Mouse (Mus musculus) MN1 (cell line): ENCODE measurements around the gene Lypd4.
"Not testable (repeated sequence)": the region's sequence is repeated elsewhere in the genome, so short reads cannot be mapped to it uniquely, and the experiment has no call there.

ENCODE experiments used
- DNase-seq: peaks from one replicate; pipeline ENCODE4 v3.0.0-alpha.2; 2016; ENCODE audit warnings: low spot score

Gene Lypd4

DNA sequence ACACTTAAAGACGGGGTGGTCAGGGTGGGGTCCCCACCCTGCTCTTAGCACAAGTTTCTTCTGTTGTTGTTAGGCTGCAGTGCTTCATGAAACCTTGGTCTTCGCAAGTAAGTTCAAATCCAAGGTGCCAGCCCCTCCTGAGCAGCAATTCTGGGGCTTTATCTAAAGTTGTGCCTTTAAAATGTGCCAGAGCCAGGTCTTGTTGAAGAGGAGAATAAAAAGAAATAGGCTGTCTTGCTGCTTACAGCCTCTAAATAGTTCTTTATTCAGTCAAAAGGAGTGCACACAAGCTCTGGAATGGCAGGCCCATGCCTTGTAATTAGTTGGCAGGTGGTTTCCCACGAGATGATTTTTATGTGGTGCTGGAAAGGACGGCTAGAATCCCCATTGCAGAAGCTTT is 17.4 kb upstream of the Lypd4 start:
- no peak for DNase-seq

DNA sequence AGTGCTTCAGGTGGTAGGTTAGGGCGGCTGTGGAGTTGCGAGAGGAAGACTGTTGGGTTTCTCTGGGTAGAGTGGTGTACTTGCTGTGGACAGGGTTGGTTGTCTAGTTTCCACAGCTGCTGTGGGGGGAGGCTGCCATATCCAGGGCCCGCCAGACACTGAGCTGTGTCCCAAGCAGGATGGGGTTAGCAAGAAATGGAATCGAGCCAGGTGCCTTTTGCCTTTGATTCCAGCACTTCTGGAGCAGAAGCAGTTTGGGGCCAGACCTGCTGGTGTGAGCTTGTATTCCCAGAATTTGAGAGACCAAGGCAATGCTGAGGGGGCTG is 16.5 kb upstream of the Lypd4 start:
- DNase-seq: peak; percentile 22

DNA sequence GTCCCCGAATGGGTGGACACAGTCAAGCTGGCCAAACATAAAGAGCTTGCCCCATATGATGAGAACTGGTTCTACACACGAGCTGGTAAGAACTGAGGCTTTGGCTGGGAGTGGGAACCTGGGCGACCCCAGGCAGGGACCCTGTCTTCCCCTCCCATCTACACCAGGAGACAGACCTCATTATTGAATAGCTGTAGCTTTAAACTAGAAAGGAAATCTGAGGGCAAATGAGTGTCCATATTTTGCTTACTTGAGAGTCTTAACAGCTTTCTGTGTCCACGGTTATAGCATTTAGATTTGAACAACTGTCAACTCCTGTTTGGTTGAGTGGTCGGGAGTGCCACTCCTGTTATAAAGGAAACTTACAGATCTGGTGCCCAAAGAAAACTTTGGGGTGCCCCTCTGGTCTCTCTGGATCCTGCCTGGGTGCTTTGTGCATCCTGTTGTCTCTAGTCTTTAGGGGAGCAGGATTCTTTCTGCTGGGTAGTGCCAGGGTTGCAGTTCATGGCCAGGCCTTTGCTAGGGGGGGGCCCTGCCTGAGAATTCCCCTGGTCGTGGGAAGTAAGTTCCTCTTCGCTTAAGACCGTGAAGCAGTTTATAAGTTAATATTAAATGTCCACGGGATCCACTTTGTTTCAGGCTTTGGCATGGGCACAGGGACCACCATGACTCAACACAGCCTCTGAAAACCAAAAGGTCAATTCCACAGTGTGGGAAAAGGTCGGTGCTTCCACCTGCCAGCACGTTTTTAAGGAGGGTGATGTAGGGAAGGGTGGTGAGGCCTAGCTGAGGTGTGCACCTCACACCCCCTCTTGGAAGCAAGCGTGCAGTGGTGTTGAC is 15.9 kb upstream of the Lypd4 start:
- no peak for DNase-seq

DNA sequence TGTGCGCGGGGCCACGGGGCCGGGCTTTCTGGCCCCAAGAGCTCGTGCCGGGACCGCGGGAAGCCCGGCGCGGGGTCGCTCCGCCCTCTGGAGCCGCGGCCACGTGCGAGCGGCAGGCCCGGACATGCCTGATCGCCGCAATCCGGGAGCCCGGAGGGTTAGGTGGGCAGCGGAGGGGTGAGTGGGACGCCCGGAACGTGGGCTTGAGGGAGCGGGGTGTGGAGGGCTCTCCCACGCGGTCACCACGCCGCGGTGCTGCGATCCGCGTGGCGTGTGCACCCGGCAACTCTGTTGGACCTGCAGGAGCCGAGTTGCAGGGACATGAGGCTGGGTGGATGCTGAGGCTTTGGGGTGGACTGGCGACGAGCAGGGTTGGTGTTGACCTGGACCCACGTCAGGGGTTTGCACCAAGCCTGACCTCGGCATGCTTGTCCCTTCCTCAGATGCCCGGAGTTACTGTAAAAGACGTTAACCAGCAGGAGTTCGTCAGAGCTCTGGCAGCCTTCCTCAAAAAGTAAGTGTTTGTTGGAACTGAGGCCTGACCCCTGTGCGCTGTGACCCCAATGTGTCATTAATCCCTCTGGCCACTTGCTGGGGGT is 15.1 kb upstream of the Lypd4 start:
- DNase-seq: no peak

DNA sequence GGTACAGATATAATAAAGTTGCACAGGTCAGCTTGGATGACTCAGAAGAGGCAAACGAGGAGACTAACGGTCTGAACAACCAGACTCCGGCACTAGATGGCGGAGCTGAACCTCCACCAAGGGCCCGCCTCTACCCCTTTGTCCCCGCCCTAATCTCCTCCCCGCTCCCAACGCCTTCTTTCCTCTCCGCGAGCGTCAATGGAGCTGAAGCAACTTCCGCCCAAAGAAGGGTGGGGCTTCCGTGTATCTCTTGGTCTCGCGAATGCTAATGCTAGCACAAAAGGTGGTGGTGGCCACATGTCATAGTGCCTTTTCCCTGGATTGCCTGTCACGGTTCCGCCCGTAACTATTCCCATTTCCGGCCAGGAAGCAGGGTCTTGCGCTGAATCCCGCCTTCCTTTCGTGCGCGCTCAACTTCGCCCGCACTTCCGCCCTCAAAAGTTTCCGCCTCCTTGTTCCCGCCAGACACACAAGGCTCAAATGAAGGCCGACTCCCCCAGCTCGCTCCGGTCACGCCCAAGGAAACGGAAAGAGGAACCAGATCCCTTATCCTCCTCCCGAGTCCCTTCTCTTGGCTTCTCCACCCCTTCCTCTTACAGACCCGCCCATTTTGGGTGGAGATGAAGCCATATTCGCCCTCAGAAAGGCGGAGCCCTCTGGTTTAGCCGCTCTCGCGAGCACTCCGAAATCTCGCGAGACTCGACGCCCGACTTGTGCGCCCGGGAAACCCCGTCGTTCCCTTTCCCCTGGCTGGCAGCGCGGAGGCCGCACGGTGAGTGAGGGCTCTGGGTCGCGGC is 14.4 kb upstream of the Lypd4 start, which contains the start of gene Rps19:
Rps19 (plus strand) TSS at position 476 of the 797 bp plus-strand sequence.
- DNase-seq: peak; percentile 99

DNA sequence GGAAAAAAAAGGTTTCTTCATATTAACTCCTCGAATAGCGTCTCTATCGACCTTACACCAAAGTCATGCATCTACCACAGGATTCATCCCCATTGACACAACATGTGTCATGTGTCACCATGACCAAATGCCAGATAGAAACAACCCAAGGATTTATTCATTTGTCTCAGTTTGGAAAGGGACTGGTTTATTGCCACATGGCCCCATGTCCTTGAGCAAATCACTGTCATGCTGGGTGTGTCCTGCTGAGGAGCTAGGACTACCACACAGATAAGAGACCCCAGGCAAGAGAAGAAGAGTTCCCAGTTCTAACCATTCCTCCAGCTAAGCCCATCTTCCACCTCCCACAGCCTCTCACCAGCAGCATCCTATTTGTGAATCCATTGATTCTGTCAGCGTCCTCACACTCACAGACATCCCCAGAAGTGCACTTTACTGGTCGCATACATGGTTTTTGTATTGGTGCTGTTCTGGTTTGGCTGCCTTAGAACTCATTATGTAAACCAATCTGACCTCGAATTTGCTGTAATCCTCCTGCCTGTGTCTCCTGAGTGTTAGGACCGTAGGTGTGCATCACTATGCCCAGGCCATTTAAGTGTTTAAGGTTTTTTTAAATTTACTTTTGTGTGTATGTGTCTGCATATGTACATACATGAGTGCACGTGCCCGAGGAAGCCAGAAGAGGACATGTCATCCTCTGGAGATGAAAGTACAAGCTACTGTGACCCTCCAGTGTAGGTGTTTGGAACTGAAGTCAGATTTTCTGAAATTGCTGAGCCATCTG is 12.9 kb upstream of the Lypd4 start:
- no peak for DNase-seq

DNA sequence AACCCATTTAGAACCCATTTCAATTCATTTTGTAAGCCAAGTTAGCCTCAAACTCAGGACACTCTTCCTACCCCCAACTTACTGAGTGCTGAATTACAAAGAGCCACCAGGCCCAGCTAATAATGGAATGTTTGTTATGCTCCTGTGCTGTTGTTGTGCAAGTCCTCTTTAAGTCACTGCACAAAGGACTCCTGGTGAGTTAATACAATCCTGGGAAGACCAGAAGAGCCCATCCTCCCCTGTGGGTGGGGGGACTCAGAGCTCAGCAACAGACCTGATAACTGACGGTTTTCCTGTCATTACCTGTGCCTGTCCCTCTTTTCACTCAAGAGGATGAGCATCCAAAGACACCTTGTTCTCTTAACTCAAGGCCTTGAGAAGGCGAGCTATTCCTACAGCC is 9.9 kb upstream of the Lypd4 start:
- DNase-seq: no peak

DNA sequence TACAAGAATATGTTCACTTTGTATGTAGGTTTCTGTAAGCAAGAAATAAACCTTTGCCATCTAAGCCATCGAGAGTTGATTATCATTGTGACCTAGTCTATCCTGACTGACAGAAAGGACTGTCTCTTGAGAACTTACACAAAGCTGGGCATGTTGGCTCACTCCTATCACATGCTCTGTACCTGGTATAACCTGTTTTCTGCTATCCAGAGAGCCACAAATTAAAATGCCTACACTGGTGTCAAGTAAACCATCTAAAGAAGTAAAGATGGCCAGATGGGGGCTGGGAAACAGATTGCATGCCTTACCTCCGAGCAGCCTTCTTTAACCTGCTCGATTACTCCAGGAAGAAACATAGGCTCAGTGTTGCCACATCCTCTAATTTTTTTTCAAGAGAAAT is 7.8 kb upstream of the Lypd4 start:
- DNase-seq: no peak

DNA sequence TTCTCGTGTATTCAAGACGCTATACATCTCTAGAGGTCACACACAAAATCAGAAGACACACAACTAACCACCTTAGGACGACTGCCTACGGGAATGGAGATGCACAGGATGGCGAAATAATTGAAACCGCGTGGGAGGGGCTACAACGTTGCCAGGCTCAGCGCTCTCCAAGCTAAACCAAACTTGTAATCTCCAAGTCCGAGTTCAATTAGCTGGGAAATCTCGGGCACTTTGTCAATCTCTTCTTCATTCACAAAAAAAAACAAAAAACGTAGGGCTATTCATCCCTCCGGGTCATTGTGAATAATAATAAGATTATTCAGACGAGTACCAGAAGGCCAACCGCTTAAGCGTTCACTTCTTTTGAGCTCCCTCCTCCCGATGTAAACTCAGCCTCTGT is 661 bp downstream of the Lypd4 start:
- DNase-seq: no peak

DNA sequence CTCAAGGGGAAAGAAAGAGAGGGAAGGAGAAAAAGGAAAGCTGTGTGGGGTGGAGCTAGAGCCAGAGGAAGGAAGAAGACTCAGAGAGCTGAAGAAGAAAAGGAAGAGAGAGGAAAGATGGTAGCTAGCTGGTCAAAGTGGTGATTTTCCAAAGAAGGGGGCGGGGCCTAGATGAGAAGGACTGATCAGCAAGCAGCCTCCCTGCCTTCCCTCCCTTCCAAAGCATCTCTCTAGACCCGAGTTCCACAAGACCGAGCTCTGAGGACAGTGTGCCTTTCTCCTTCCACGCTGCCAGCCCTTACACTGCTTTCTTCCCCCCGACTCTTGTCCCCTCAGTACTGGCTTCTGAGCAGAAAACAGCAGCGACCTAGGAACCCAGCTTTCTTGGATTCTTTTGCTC is 5.6 kb downstream of the Lypd4 start:
- peak; percentile 50 for DNase-seq

DNA sequence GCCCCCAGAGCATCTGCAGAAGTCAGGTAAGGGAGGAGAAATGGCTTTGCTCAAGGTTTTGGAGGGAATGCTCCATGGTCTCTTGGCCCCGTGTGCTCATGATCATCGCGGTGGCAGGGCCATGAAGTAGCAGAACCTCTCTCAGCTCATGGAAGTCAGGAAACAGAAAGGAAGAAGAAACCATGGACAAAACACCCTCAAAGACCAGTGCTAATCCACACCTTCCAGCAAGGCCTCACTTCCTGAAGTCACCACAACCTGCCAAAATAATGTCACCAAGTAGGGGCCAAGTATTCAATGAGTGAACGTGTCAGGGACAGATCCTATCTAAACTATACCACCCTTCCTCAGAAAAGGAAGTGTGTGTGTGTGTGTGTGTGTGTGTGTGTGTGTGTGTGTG is 6.9 kb downstream of the Lypd4 start:
- DNase-seq: no peak

DNA sequence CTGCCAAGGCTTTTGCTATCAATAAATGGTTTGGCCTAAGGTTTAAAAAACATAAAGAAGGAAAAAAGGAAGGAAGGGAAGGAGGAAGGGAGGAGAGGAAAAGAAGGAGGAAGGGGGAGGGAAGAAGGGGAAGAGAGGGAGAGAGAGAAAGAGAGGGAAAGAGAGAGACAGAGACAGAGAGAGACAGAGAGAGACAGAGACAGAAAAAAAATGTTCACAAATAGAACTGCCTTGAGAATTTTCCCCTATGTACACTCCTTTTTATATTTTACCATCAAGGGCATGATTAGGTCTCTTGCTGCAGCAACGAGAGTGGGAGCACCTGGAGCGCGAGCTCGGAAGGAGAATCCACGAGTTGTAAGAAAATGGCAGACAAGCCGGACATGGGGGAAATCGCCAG is 7.8 kb downstream of the Lypd4 start, which contains the start of gene Gm9844:
Gm9844 (plus strand) TSS at position 301 of the 400 bp plus-strand sequence.
- no peak for DNase-seq

DNA sequence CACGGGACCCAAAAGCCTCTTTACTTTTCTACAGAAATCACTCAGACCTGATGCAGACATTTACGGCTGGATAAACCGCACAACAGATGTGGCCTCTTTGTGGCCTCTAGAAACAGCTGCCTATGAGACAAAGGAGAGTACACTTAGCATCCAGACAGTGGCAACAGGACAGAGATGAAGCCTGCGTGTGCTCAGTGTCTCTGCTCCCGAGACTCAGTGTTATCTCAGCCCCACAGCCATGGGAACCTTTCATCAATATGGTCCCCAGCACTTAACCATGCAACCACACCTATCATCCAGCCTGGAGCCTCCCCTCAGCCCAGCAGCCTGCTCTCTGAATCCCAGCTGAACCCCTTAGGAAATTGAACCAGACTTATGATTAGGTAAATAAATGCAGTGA is 10.5 kb downstream of the Lypd4 start:
- DNase-seq: no peak

DNA sequence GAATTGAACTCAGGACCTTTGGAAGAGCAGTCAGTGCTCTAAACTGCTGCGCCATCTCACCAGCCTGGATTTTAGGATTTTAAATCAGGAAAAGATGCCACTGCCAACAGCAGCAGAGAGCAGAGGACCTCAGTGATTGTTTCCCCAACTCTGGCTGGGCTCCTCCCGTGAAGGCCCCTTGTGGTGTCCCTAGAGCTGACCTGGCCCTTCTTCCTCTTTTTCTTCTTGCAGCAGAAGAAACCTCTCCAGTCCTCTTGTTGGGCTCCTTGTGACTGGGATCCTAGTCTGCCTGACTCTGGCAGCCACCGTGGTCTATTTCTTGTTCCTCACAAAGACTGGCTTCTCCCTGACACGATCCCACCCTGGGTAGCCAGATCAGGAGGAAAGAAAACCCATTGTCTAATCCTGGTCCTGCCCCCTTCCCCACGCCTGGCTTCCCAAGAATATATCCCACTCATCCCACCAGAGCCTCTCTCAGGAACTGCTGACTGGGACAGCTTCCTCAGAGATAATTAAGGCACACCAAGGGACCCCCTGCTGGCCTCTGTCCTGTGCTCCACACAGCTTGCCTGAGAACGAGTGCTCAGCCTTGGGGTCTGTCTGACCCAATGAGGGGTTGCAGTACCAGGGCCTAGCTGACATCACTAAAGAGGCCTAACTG is 13.2 kb downstream of the Lypd4 start:
- no peak for DNase-seq

DNA sequence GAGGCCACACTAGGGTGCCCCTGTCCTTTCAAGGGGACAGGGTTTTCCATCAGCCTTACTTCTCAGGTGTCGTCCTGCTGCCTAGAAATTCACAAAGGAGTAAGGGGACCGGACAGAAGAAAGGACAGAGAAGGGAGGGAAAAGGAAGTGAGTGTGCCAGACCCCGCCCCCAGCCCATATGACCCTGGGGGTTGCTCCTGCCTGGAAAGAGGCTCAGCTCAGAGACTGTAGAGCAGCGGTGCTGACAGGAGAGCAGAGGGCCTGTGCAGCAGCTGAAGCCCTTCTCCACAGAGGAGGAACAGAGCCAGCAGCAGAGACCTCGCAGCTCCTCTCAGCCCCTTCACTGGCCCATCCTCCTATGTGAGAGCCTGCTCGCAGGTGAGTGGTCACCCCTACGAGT is 16.0 kb downstream of the Lypd4 start:
- DNase-seq: no peak

DNA sequence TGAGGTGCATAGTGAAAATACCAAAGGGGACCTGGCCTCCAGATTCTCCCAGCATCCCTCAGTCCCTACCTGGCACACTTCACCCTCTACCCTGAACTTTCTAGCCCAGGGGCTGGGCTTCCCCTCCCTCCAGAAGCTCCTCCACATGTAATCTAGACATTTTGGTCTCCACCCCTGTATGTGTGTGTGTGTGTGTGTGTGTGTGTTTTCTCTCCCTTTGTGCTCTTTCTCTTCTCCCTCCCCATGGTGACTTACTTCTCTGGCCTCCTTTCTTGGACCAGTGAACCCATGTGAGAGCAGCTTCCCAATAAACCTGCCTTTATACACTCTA is 16.5 kb downstream of the Lypd4 start:
- DNase-seq: no peak

DNA sequence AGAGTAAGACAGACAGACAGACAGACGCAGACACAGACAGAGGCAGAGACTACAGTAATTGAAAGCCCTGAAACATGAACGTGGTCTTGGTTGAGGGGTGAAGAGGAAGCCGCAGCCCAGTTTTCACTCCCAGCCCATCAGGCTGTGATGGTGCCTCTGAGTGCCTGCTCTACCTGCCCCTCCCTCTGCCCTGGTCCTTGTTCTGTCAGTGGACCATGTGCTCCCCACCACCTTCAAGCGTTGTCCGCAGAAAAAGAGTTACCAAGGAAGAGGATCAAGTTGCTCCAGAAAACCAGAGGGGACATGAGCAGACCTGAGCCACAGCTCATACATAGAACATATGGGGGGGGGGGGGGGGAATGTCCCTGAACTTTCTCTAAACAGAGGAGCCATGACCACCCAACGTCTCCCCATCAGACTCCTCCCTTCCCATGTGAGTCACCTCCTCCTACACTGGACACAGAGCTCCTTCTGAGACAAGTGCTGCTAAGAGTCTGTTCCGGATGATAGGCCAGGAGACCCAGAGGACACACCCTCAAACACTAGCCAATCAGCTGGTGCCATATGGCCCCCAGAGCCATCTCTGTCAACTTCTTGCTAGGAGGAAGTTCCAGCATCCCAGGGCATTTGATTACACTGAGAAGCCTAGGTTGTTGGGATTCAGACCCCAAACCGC is 17.0 kb downstream of the Lypd4 start:
- peak; percentile 50 for DNase-seq

DNA sequence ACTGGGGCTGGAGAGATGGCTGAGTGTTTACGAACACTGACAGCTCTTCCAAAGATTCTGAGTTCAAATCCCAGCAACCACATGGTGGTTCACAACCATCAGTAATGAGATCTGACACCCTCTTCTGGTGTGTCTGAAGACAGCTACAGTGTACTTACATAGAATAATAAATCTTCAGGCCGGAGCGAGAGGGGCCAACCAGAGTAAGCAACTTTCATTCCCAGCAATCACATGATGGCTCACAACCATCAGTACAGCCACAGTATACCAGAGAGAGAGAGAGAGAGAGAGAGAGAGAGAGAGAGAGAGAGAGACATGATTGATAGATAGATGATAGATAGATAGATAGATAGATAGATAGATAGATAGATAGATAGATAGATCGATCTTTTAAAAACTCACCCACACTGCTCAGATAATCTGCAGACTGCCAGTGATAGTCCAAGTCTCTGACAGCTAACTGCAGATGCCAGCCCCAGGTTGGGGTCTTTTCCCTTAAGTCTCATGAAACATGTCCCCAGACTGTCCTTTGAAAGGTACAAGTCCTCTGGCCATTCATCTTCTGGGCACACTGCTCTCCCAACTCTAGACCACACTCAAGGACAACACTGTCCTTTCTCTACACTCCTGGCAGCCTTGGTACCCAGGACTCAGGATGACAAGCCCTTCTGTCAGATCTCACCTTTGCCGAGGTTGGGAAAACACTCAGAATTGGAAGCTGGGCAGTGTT is 18.0 kb downstream of the Lypd4 start:
- DNase-seq: no peak

DNA sequence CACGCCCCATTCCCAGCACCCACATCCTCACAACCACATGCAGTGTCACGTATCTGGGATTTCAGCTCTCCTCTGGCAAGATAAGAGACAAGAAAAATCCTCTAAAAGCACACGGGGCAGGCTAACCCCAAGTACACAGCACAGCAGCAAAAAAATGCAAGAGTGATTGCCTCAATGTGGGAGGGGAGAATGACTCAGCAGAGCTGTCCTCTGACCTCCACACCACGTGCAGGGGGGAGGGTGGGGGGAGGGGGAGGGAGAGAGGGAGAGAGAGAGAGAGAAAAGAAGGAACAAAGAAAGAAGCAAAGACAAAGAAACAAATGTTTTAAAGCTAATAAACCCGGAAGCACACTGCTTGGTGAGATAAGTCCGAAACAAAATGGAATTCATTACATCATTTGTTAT is 18.8 kb downstream of the Lypd4 start:
- DNase-seq: peak; percentile 59

DNA sequence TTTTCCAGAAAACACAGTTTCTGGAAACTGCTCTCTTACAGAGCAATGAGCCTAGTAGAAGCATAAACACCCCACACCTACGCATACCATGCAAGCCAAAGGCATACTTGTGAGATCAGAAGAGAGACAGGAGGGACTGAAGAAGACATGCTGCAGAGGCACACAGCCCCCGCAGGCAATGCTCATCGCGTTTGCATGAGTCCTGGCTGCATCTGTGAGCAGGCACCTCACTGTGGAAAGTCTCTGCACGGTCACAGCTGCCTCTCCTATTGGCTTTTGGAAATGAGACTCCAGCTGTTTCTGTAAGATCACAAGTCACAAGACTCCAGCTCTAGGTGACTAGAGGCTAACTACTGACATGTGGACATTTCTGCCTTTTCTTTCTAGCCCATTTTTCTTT is 19.6 kb downstream of the Lypd4 start:
- peak; percentile 34 for DNase-seq

DNA sequence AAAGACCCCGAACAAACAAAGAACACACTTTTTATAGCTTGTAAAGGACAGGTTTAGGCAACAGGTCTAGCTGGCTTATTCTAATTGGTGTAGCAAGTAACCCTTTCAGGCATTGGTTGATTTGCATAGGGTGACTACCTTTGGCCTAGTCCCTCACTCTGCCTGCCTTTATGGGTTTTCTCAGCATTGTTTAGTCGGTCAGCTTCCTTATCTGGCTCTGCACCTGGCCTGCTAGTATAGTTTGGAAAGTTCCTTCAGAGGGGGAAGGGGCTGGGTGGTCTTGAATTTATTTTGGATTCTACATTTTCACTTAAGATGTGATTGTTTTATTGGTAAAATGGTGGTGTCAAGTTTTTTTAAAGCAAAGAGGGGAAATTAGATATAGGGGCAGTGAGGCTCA is 23.2 kb downstream of the Lypd4 start:
- DNase-seq: not testable (repeated sequence)
